Mouse (Mus musculus) stomach, postnatal 0 days (tissue): ENCODE results near the gene Mrpl48.

ENCODE experiments used
- CTCF ChIP-seq: IDR thresholded peaks from 2 replicates; pipeline ENCODE4 v1.5.1; 2016; ENCODE audit warnings: antibody characterized with exemption, low read depth, mild to moderate bottlenecking, moderate library complexity
- EP300 ChIP-seq: optimal IDR thresholded peaks from 2 replicates; pipeline ENCODE3; 2016; ENCODE audit warnings: antibody characterized with exemption

DNA sequence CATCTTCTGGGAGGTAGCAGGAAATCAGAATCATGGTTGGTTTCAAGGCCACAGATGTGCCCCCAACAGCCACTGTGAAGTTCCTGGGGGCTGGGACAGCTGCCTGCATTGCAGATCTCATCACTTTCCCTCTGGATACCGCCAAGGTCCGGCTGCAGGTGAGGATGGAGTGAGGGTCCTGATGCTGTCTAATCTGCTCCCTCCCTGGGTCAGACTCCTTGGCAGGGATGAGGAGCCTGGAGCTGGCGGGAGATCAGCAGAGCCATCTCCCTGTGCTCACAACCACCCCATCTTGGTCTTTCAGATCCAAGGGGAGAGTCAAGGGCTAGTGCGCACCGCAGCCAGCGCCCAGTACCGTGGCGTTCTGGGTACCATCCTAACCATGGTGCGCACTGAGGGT lies 111.3 kb downstream of the Mrpl48 start:
- no peak for TF ChIP-seq CTCF
- TF ChIP-seq EP300, result no peak
